Mouse (Mus musculus) thymus, adult 2 months (tissue): ENCODE results near the gene Fam102b.

Source experiments
- CTCF ChIP-seq: fragments of 200-500 bp; IDR thresholded peaks from 2 replicates; pipeline ENCODE4 v1.5.1; 2012; ENCODE audit warnings: mild to moderate bottlenecking, control low read depth, low read length, moderate library complexity, borderline replicate concordance; ENCODE audit not compliant: control insufficient read depth, poor library complexity, insufficient read depth; ENCODE audit errors: extremely low read depth
- POLR2A ChIP-seq: fragments of 200-500 bp; IDR thresholded peaks from 2 replicates; pipeline ENCODE4 v1.6.1; 2012; ENCODE audit warnings: mild to moderate bottlenecking, low read length, control low read depth, moderate library complexity; ENCODE audit not compliant: control insufficient read depth, poor library complexity, insufficient read depth; ENCODE audit errors: extremely low read depth

GRCm38 (mm10) chr3:108989971-108990548 is 37.3 kb downstream of the Fam102b start:
- TF ChIP-seq CTCF (no peak), POLR2A (no peak)
